Mouse (Mus musculus): ENCODE data around the gene Ralgapa2. TPM values are rescaled to one million over a fixed set of nuclear protein-coding genes. Genes with fewer than 3 reads are reported as not detected.

Gene Ralgapa2
- total and polyA plus RNA-seq, 3 experiments, result 9.2 to 9.6 TPM; not detected in 1

GRCm38 (mm10) chr2:146366098-146366497, 146.0 kb downstream of the Ralgapa2 start:
- Histone ChIP-seq H3K4me3 (ENCODE audit: control insufficient read depth in 1 of 2, insufficient read depth in 1 of 2, low read depth in 2 of 2, low read length in 2 of 2) (no peak overlapping the region), H3K27ac (ENCODE audit: control insufficient read depth, low read depth, low read length) (no peak overlapping the region), H3K4me1 (ENCODE audit: control insufficient read depth in 1 of 2, insufficient read depth in 2 of 2, low read length in 2 of 2) (peaks cover 6 to 15% of the 10 kb centered on the region in 2 experiments), H3K27me3 (ENCODE audit: control insufficient read depth in 1 of 2, insufficient read depth in 2 of 2, low read length in 2 of 2) (no peaks in the 10 kb centered on the region), H3K79me2 (ENCODE audit: control insufficient read depth, insufficient read depth, low read length, poor library complexity) (no peaks in the 10 kb centered on the region), H3K9ac (ENCODE audit: control insufficient read depth, low read depth, low read length, poor library complexity, severe bottlenecking) (no peak overlapping the region), H3K36me3 (ENCODE audit: control insufficient read depth in 1 of 2, insufficient read depth in 2 of 2, low read length in 2 of 2) (peaks cover 2 to 8% of the 10 kb centered on the region in 2 experiments), H3K9me3 (replicated peaks; ENCODE audit: insufficient read depth, low read length) (no peaks in the 10 kb centered on the region)
- TF ChIP-seq ZKSCAN1 (IDR thresholded peaks at IDR 0.05; ENCODE audit: low read depth, low read length) (no peak), RCOR1 (IDR thresholded peaks at IDR 0.05; ENCODE audit: low read depth, low read length) (no peak), CHD1 (IDR thresholded peaks at IDR 0.05; ENCODE audit: low read depth, low read length) (no peak), SMC3 (IDR thresholded peaks at IDR 0.05; ENCODE audit: low read depth, low read length) (no peak), HCFC1 (IDR thresholded peaks at IDR 0.05; ENCODE audit: low read depth, low read length) (no peak)
- no peak for DNase-seq (ENCODE audit: low read depth, low spot score)

DNA sequence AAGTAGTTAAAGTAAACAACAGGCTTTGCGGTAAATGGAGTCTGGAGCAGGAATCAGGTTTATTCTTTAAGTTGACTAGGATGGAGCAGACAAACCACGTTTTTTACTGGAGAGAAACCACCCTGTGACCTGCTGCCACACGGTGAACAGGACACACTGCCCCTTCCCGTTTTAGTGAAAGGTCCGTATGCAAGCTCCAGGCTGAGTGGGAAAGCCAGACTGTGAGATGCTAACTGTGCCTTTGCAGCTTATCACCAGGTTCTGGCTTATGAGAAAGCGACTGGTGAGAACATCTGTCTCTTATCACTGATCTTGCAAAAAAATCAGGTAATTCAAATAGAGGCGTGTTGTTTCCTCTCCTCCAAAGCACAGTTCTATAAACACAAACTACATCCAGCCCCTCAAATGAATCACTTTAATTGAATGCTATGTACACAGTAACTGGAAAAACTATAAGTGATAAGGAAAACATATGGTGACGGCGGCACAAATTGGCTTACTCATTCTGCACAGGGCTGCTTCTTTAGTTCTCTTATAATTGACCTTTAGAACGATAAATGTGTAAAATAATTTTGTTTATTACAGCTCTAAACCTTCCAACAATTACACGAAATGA, 146.7 kb downstream of the Ralgapa2 start:
- no peak for DNase-seq (ENCODE audit: low read depth, low spot score)
- Histone ChIP-seq H3K36me3 (ENCODE audit: control insufficient read depth in 1 of 2, insufficient read depth in 2 of 2, low read length in 2 of 2) (peaks cover 2 to 8% of the 10 kb centered on the region in 2 experiments), H3K9ac (ENCODE audit: control insufficient read depth, low read depth, low read length, poor library complexity, severe bottlenecking) (no peak overlapping the region), H3K9me3 (replicated peaks; ENCODE audit: insufficient read depth, low read length) (no peaks in the 10 kb centered on the region), H3K27me3 (ENCODE audit: control insufficient read depth in 1 of 2, insufficient read depth in 2 of 2, low read length in 2 of 2) (no peaks in the 10 kb centered on the region), H3K4me3 (ENCODE audit: control insufficient read depth in 1 of 2, insufficient read depth in 1 of 2, low read depth in 2 of 2, low read length in 2 of 2) (no peak overlapping the region), H3K4me1 (ENCODE audit: control insufficient read depth in 1 of 2, insufficient read depth in 2 of 2, low read length in 2 of 2) (peaks cover 6 to 15% of the 10 kb centered on the region in 2 experiments), H3K79me2 (ENCODE audit: control insufficient read depth, insufficient read depth, low read length, poor library complexity) (no peaks in the 10 kb centered on the region), H3K27ac (ENCODE audit: control insufficient read depth, low read depth, low read length) (no peak overlapping the region)
- TF ChIP-seq USF2 (IDR thresholded peaks at IDR 0.05; ENCODE audit: borderline replicate concordance in 1 of 2, insufficient read depth in 1 of 2, low read depth in 1 of 2, low read length in 2 of 2), result no peak
- TF ChIP-seq ETS1 (IDR thresholded peaks at IDR 0.05; ENCODE audit: low read depth, low read length), result no peak
- no peak for TF ChIP-seq CHD2 (IDR thresholded peaks at IDR 0.05; ENCODE audit: low read length)
- no peak for TF ChIP-seq ZMIZ1 (IDR thresholded peaks at IDR 0.05; ENCODE audit: low read depth, low read length)
- TF ChIP-seq NRF1 (IDR thresholded peaks at IDR 0.05; ENCODE audit: insufficient read depth, low read depth, low read length, poor library complexity, severe bottlenecking), result no peak
- no peak for TF ChIP-seq TCF12 (IDR thresholded peaks at IDR 0.05; ENCODE audit: low read depth, low read length)
- no peak for TF ChIP-seq RCOR1 (IDR thresholded peaks at IDR 0.05; ENCODE audit: low read depth, low read length)
- TF ChIP-seq MAX (IDR thresholded peaks at IDR 0.05; ENCODE audit: low read length), result no peak
- no peak for TF ChIP-seq GABPA (IDR thresholded peaks at IDR 0.05; ENCODE audit: low read depth, low read length)
- TF ChIP-seq JUND (IDR thresholded peaks at IDR 0.05; ENCODE audit: low read depth, low read length), result no peak
